Mouse (Mus musculus) bone marrow, adult 2 months (tissue): ENCODE measurements at regions not wholly inside any gene's neighbourhood (a gene's known extent, or its start where the extent isn't known, plus 50 kb on each side); places are given as distances from the start of the nearest gene placed in this dataset.

Source experiments
- H3K27ac ChIP-seq: fragments of 200-500 bp; 2 replicates; pipeline ENCODE4 v1.5.1; 2012; ENCODE audit warnings: low read depth, mild to moderate bottlenecking, control low read depth, inconsistent platforms, low read length; ENCODE audit not compliant: control insufficient read depth, poor library complexity, insufficient read depth
- H3K4me1 ChIP-seq: fragments of 200-500 bp; 2 replicates; pipeline ENCODE4 v1.6.1; 2011; ENCODE audit warnings: low read length; ENCODE audit not compliant: control insufficient read depth, insufficient read depth
- H3K4me3 ChIP-seq: fragments of 200-500 bp; replicated peaks from 2 replicates; pipeline ENCODE3; 2011; ENCODE audit warnings: mild to moderate bottlenecking, low read depth, low read length, control low read depth; ENCODE audit not compliant: control insufficient read depth
- CTCF ChIP-seq: fragments of 200-500 bp; IDR thresholded peaks from 2 replicates; pipeline ENCODE4 v1.5.1; 2011; ENCODE audit warnings: low read length, control low read depth; ENCODE audit not compliant: control insufficient read depth, insufficient read depth
- POLR2A ChIP-seq: fragments of 200-500 bp; IDR thresholded peaks from 2 replicates; pipeline ENCODE4 v1.6.1; 2011; ENCODE audit warnings: low read depth, mild to moderate bottlenecking, control low read depth, low read length, borderline replicate concordance; ENCODE audit not compliant: control insufficient read depth
- WGBS: fragments of 180-500 bp; shearing (Covaris S2); methylation state at CpG from one replicate; pipeline ENCODE4 v1.1.7; 2018; 5-methylcytosine and 5-hydroxymethylcytosine counted together

GRCm38 (mm10) chr2:144164102-144164501 lies 106.4 kb upstream of the Mgme1 start:
- no peak overlapping the region for H3K4me3 ChIP-seq
- 60% methylated on average over 8 of the region's 8 CpGs for WGBS
- no peaks in the 10 kb centered on the region; the same call in 1 of the 2 replicates for H3K4me1 ChIP-seq
- no peak overlapping the region for H3K27ac ChIP-seq
- TF ChIP-seq CTCF (no peak), POLR2A (no peak)

GRCm38 (mm10) chr2:144164986-144165821 lies 105.3 kb upstream of the Mgme1 start:
- H3K27ac ChIP-seq = peak overlapping the region; percentile 50
- 0 out of 2 replicates have a peak, but pooled peaks have one; percentile 25 for TF ChIP-seq POLR2A
- no peak for TF ChIP-seq CTCF
- WGBS = 2% methylated on average over 37 of the region's 37 CpGs
- H3K4me1 ChIP-seq = no peaks in the 10 kb centered on the region; the same call in 1 of the 2 replicates
- peak overlapping the region; percentile 61 for H3K4me3 ChIP-seq

- TF ChIP-seq POLR2A (no peak), CTCF (no peak)
- 31% methylated on average over 12 of the region's 12 CpGs for WGBS
- H3K4me1 ChIP-seq = peaks cover 1% of the 10 kb centered on the region; the same call in 1 of the 2 replicates
- H3K27ac ChIP-seq = no peak overlapping the region
- H3K4me3 ChIP-seq = peak overlapping the region; percentile 61
These were observed 104.2 kb upstream of the Mgme1 start for GRCm38 (mm10) chr2:144166102-144166750.

- Histone ChIP-seq H3K4me3 (no peak overlapping the region), H3K4me1 (peaks cover 9% of the 10 kb centered on the region), H3K27ac (no peak overlapping the region)
- WGBS = 58% methylated on average over 4 of the region's 4 CpGs
- no peak for TF ChIP-seq POLR2A
- TF ChIP-seq CTCF = no peak
These were observed 100.8 kb upstream of the Mgme1 start for GRCm38 (mm10) chr2:144169576-144170178.

GRCm38 (mm10) chr2:144172100-144172770 lies 98.2 kb upstream of the Mgme1 start:
- H3K27ac ChIP-seq = no peak overlapping the region
- WGBS = 48% methylated on average over 9 of the region's 9 CpGs
- H3K4me3 ChIP-seq = no peak overlapping the region
- no peak for TF ChIP-seq POLR2A
- no peak for TF ChIP-seq CTCF
- peaks cover 9% of the 10 kb centered on the region for H3K4me1 ChIP-seq

- no peak for TF ChIP-seq CTCF
- Histone ChIP-seq H3K27ac (no peak overlapping the region), H3K4me3 (no peak overlapping the region), H3K4me1 (peaks cover 9% of the 10 kb centered on the region)
- 24% methylated on average over 8 of the region's 8 CpGs for WGBS
These were observed 96.9 kb upstream of the Mgme1 start for GRCm38 (mm10) chr2:144173358-144174106.

GRCm38 (mm10) chr2:144174366-144175035 lies 96.0 kb upstream of the Mgme1 start:
- Histone ChIP-seq H3K4me1 (peaks cover 9% of the 10 kb centered on the region), H3K4me3 (no peak overlapping the region), H3K27ac (no peak overlapping the region)
- WGBS = 52% methylated on average over 5 of the region's 5 CpGs
- TF ChIP-seq CTCF (no peak), POLR2A (no peak)
